Mouse (Mus musculus) fibroblast of lung, adult 2 months (primary cell): ENCODE measurements around the gene Sh3d21.
A peak's percentile ranks its signal among the peaks of the same experiment; 100 is the strongest.

ENCODE experiments used
- DNase-seq: peaks from one replicate; pipeline ENCODE4 v3.0.0-alpha.2; 2011; ENCODE audit warnings: low read depth

The Sh3d21 gene

DNA sequence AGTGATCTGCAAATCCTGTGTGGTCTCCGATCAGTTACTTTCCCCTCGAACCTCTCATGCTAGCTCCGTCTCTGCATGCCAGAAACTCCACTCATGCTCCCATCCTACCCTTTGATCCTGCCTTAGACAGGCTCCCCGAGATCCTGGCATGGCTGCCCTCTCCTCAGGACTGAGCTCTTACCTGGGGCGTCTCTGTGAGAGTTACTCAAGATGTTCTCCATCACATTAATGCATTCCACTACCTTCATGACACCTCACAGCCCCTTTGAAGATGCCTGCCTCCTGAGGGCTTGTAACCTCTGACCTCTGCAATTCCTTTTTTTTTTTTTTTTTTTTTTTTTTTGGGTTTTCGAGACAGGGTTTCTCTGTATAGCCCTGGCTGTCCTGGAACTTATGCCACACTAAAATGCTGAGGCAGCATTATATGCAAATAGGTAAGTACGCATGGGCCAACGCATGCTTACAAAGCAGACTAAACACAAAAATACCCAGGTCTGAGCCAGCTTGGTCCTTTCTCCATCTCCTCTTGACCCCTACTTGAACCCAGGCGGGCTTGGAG, 16.2 kb downstream of the Sh3d21 start:
- DNase-seq, result no peak

DNA sequence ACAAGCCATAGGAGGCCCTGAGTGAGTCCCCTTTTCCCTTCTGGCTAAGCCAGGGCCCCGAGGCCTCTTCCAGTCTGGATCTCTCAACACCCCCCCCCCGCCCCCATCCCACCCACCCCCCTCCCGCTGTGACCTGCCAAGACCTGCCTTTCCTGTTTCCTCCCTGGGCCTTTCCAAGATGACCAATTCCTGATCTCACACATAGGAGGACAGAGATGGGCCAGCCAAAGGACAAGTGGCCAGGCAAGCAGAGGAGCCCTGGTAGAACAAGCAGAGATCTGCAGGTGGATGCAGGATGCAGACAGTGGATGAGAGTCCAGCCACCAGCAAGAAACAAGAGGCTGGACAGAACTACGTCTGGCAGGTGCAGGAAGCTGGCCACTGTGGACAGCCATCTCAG, 17.9 kb downstream of the Sh3d21 start:
- DNase-seq, result no peak

DNA sequence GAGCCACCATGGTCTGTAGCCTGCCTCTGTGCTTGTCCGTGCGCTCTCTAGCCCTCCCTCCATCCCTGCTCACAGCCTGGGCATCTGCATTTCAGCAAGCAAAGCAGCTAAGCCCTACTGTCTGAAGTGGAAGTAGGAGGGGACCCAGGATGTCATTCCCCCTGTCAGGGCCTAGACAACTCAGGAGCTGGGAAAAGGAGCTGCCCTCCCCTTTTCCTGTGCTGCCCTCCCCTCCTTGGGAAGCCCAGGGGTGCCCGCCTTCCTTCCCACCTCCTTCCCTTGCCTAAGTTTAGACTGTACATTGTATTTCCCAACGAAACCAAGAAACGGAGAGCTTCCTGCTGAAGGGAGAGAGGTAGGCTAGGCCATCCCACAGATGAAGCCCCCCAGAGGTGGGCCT, 22.3 kb downstream of the Sh3d21 start:
- DNase-seq, result no peak

DNA sequence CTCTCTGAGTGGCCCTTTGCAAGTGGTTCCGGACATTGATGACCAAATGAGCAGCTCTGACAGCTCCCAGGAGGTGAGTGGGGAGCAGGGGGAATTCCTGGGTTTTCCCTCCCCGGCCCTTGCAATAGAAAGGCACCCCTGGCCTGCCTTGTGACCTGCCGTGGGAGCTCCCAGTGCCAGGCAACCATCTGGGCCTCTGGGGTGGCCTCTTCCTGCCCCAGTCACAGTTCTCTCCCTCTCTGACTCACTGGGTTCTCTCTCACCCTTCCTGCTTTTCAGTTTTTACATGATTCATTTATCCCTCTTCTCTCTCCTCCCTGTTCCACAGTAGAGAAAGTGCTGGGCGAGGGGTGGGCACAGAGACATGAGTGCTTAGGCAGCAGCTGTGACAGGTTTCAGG, 25.5 kb downstream of the Sh3d21 start:
- DNase-seq, result no peak

DNA sequence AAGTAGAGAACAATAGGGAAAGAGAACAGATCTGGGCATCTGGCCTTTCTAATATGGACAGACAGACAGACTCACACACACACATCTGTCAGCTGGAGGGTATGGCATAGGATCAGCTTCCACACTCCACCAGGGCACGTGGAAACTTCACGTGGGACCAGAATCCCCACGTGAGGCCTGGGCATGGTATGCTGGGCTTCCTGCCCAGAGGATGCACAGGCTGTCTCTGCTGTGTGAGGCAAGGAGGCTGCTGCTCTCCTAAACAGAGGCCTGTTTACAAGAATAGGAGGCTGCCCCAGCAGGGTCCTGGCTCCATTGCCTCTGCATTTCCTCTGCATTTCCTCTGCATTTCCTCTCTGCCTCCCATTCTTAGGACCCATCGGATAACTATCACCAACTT, 28.7 kb downstream of the Sh3d21 start:
- no peak for DNase-seq

DNA sequence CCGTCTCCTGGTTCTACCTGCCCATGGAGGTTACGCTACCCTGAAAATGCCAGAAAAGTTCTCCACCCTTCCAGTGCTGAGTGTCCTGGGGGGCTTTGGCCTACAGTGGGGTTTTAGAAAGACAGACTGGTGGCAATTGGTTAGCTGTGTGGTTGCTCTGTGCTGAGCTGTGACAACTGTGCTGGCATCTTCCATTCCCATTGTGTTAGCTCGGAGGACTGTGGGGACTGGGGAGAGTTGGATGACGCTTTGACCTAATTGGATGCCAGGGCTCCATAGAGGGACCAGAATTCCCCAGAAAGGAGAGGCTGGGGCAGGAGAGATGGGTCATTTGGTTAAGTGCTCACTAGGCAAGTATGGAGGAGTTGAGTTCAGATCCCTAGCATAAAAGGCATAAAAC, 29.1 kb downstream of the Sh3d21 start:
- no peak for DNase-seq

DNA sequence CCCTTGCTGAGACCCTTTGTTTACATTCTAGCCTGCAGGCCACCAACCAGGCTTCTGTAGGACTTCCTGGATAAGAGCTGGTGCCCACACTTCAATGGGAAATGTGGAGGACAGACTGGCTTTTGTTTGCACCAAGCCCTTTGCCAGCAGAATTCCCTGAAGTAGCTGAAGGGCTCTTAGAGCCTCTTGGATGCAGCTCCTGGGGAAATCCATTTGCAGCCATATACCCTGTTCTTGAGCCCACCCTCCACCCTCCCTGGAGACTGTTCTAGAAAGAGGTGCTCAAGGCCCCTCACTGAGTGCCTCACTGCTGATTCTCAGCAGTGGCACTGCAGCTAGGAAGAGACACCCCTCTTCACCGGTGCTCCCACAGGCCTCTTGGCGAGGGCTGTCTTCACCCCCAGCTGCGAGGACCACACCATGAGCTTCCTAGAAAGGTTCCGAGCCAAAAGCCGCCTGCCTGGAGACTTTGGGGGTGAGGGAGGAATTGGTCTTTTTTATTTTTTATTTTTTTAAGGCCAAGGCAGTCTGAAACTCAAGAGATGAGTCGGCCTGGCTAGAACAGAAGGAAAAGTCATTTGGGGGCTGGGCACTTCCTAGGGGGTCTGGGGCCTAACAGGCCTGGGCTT, 30.5 kb downstream of the Sh3d21 start:
- no peak for DNase-seq

DNA sequence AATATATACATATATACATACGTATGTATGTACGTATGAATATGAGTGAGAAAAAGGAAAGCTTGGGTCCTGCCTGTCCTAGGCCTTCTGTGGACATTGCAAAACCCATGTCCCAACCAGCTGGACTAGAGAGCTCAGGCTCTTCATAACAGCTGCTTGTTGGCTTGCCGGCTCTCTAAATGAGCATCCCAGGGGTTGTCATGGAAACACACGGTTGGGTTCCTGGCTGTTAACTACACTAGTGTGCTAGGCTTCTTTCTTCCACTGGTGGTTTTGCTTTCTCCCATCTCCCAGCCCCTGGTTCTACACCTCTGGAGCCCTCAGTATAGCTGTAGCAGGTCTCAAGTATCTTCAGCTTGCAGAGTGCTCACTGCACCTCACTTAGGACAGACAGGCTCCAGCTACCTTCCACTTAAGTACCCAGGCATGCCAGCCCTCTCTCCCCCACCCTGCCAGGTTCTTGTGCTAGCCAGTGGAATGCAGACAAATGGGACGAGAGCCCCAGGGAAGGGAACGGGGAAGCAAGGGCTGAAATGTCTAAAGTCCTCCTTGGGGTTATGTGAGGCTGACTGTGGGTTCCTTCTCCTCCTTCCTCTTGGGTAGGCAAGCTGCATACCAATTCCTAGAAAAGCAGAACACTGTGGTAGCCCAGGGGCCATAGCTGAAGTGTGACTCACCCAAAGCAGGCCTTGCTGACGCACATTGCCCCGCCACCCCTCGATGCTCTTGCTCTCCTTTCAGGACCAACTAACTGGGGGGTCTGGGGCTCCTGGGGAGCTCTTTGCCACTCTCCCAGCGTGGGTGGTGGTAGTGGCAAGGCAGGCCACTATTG, 31.8 kb downstream of the Sh3d21 start:
- DNase-seq, result peak; percentile 91

DNA sequence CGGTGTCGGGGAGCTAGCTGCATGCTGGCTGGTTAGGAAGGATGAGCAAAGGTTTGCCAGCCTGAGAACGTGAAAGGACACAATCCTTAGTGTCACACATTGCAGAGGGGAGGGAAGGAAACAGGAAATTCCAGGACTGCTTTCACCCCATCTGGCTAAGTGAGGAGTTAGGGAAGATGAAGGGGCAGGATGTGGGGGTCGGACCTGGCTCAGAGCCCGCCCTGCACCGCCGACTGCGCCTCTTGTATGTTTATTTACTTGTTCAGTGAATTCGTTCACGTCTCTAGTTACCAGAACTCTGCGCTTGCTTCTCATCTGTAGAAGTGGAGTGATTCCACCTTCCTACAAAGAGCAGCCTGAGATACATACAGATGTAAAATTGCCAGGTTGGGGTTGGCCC, 32.8 kb downstream of the Sh3d21 start:
- DNase-seq, result no peak

DNA sequence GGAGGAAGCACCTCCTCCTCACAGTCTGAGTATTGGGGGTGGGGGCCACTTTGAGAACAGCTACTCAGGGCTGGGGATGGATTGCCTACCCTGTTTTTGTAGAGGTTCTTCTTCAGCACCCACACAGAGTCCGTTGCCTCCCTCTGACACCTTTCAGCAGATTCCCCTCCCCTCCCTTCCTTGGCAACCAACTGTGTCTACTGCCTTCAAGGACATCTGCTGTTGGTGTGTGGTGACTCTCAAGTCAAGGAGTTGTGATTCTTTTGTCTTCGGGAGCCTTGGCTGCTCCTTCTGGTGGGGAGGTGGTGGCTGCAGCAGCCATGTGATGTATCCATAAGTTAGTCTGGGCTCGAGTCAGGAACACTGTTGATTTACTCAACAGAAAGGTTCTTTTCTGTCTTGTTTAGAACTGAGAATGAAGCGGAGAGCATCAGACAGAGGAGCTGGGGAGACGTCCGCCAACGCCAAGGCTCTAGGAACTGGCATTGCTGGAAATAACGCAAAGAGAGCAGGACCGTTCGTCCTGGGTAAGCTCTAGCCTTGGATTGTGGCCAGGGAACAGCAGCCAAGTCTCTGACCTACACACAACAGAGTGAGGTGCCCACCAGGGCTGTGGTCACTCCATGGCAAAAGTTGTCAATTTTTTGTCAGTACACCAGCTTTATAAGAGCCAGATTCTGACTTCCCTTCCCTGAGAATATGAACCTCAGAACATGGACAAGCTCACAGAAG, 39.8 kb downstream of the Sh3d21 start:
- no peak for DNase-seq

DNA sequence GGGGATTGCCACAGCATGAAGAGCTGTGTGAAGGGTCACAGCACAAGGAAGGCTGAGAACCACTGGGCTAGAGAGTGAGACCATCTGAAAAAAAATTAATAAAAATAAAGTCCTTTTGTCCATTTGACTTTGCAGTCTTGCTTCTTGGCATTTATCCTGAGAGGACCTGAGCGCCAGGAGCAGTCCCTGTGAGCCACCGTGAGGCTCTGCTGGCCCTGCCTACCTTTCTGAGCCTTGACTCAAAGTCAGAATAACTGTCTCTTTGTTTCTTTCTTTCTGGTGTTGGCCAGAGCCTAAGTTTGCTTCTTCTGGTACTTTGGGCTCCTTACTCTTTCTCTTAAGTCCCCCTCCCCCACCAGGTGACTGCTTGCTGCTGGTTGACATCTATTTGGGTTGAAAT, 42.8 kb downstream of the Sh3d21 start:
- no peak for DNase-seq

DNA sequence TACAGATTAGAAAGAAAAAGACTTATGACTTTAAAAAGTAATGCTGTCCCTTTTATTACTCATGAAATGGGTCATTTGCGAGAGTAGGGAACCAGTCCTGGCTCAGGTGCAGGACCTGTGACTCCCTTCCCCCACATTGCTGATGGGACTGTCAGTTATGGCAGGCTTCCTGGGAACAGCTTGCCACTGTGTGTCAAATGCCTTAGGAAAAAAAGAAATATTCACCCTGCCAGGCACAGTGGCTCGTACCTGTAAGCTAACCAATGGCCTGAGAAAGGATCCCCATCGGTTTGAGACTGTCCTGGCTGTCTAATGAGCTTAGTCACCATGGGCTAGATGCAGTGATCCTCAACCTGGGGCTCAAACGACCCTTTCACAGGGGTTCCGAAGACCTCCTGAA, 43.2 kb downstream of the Sh3d21 start:
- no peak for DNase-seq

DNA sequence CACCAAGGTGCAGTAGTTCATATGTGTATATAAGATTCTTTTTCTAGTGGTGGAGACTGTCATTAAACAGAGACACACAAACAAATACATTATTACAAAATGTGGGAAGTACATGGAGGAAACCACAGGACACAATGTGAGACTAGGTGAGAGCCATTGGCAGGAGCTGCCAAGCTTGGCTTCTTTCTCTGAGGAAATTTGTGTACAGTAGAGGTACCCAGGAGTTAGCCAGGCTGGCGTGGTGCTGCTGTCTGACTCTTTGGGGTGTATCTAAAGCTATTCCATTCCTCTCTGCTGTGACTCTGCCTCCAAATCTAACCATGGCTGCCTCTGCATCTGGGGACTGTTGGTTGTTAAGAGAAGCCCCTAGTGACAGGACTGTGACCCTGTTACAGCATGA, 44.2 kb downstream of the Sh3d21 start:
- no peak for DNase-seq

DNA sequence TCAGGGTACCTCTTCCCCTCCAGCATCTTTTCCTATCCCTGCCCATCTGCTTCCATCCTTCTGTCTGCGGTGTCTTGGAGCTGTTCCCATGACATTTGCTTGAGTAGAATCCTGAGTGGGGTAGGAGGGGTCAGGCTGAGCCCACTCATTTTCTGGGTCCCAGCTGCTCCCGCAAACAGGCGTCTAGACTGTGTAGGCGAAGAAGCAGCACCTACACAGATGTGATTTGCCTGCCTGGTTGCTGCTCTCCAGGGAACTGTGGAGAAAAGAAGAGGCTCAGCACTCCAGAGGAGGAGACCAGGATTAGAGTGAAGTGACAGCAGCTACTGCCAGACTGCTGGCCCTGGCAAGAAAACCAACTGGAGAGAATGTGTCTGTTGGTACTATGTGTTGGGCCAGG, 44.6 kb downstream of the Sh3d21 start:
- DNase-seq, result no peak

DNA sequence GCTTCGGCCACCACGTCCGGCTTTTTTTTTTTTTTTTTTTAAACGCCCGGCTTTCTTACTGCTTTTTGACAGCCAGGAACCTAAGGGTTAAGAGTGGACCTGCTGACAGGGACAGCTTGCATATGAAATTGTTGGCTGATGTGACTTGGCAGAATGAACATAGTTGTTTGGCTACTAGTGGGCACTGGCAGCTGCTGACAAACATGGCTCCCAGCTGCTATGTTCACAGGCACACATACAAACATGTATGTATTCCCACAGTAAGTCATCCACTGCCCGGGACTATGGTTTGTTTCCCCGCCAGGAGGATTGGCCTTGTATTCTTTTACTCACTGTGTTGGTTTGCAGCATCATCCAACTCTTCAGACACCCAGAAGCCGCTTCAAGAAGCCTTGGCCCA, 46.2 kb downstream of the Sh3d21 start:
- no peak for DNase-seq

DNA sequence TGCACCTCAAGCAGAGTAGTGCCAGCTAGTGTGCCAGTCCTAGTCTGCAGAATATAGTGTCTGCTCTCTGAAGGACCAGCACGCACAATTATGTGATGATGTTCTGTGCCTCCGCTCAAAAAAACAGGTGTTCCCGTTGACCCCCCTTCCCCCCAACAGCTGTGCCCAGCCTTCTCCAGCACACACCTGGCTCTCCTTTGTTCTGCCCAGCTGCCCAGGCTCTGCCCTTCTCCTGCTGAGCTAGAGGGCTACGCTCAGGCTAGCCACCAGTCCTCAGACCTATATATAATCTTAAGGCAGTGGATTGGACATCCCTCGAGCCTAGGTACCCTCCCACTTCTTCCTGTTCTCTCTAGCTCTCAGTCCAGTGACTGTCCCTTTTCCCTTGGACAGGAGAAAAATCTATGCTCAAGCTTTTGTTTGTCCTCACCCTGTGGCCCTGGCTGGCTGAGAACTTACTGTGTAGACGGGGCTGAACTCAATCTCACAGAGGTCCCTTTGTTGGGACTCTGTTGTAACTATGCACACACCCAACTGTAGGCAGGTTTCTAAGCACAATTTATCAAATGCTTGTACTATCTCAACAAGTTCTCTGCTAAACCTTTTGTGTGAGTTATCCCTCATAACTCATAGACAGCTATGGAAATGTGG, 47.3 kb downstream of the Sh3d21 start:
- DNase-seq, result no peak

DNA sequence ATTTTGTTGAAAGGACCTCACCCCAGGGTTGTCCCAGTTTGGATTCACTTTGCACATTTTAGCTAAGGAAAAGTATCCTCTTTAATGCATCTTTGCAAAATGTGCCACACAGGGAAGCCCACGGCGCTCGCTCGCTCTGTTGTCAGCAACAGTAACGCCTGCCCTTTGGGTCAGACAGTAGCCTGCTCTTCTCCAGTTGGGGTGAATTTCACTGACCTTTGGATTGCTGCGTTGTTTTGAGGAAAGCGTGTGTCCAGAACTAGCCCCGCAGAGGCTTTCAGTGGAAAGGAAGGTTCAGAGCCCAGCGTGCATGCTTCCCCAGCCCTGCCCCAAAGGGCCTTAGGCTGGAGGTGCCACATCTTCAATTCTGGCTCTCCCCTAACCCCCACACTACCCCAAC, 47.9 kb downstream of the Sh3d21 start:
- no peak for DNase-seq

DNA sequence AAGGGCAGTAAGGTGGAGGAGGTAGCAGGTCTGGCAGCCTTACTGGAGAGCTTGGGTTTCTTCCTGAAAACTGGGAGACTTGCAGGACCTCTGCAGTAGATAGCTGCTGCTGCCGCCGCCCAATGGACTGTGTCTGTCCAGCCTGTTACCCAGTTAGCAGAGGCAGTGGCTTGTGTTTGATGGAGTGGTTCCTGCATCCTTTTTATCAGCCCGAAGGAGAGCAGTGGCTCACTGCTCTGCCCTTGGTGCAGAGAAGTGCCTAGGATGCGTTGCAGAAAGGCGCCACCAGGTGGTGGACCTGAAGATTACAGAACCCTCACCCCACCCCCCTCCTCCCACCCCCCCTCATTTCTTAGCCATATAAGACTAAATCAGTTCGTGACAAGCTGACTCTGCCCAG, 49.3 kb downstream of the Sh3d21 start:
- no peak for DNase-seq

DNA sequence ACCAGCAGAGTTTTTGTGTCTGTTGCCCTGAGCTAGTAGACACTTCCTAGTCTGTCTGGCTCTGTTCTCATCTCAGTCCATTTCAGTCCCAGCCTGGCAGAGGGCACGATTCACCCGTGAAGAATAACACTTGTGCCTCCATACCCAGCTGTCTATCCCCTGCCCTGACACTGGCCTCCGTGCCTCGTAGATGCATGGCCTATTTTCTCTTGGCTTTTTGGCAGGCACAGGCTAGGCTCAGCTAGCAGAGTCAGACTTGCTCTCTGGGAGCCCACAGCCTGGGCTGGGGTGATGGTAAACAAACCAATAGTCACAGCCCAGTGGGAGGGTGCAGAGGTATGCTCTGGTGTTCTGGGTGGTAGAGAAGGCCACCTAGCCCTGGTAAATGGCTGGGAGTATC, 50.0 kb downstream of the Sh3d21 start:
- DNase-seq, result no peak

DNA sequence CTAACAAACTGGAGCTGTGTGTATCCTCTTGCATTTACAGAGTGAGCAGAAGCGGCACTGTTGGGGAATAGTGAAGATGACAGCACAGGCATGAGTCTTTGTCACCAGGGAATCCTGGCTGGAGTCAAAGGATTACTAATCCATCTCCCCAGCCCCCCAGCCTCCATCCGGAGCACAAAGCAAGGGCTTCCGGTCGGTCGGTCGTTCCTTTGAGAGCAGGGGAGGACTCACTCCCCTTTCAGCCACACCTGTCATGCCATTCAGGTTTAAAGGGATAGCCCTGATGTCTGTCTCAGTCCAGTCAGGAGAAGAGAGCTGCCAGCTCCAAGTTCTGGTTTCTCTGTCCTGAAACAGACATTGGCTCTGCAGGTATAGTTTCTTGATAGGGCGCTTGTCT, 52.1 kb downstream of the Sh3d21 start:
- no peak for DNase-seq

DNA sequence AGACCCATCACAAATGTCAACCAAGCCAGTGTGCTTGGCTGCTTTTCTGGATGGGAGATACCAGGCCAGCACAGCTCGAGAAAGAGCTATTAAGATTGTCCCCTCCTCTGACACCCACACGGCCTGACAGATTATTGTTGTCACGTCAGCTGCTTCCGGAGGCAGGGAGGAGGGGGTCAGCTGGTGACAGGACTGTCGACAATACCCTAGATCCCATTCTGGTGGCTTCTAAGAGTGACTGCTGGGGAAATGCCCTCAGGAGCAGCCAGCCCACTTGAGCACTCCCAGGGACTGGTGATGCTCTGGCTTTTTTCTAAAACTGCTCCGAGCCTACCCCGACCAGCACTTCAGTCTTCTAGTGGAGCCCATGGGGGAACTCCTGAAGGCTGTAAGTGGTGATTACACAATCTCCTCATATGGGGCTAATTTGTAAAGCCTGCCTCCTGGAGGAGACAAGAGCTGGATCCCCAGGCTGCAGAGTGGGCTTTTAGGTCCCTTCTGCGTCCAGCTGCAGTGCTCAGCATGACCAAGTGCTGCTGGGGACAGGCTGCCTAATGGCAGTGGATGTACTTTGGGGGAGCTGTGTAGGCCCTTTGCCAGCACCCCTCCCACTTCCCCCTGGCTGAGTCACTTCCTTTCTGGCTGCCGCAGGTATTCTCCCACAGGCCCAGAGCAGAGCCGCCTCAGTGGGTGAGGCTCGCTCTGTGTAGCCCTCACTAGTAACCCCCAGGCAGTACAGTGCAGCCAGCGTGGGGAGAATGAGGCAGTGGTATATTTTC, 52.7 kb downstream of the Sh3d21 start:
- peak; percentile 73 for DNase-seq
